Mouse (Mus musculus): ENCODE measurements around the gene Agap2. TPM values are rescaled to one million over a fixed set of nuclear protein-coding genes. Genes with fewer than 3 reads are reported as not detected.

Gene Agap2
- polyA plus RNA-seq, 1 experiment from 2014 or later, result 0.92 TPM

DNA sequence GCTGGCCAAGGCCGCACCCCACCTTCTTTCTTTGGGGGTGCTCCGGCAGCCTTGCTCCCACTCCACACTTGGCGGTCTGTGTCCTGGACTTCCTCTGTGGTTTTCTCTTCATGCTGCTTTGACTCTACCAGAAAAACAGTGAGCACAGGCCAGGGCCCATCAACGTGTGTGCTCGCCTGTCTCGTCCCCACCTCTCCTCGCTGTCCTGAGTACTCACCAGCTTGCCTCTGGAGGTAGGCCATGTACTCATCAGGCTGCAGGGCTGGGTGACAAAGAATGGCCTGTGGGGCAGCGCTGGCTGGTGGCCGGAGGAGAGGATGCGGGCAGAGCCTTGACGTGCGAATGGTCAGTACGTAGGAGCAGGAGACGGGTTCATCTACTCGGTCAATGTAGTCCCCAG lies 24.8 kb downstream of the Agap2 start:
- 0 out of 2 replicates have a peak overlapping the region, but pooled peaks have one; percentile 62 for H3K27ac ChIP-seq
- 76% methylated on average over 15 of the region's 15 CpGs for WGBS (ENCODE audit: insufficient replicate concordance)
- H3K4me2 ChIP-seq, result peak overlapping the region; percentile 35
- H3K4me1 ChIP-seq, result peaks cover 44% of the 10 kb centered on the region
- no peaks in the 10 kb centered on the region for H3K9me3 ChIP-seq (replicated peaks)
- no peak overlapping the region for H3K4me3 ChIP-seq
- no peak for ATAC-seq
- H3K9ac ChIP-seq, result no peak overlapping the region
- peaks cover 58% of the 10 kb centered on the region for H3K36me3 ChIP-seq
- no peaks in the 10 kb centered on the region for H3K27me3 ChIP-seq (replicated peaks)

DNA sequence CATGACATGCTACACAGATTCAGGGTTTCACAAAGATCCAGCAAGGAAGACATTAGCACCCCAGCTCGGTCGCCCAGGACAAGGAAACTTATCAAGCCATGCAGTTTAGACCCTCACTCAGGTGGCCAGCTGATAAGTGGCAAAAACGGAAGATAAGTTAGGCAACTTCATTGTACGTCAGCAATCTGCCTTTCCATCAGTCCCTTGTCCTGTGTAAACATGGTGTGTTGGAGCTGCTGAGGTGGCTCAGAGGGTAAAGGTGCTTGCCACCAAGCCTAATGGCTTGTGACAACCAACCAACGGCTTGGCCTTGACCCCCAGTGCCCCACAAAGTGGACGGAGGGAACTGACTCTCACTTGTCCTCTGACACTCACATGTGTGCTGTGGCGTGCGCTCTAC lies 25.3 kb downstream of the Agap2 start:
- no peak overlapping the region for H3K4me3 ChIP-seq
- H3K27ac ChIP-seq, result peak overlapping the region; percentile 62
- peak; percentile 73 for ATAC-seq
- peak overlapping the region; percentile 35 for H3K4me2 ChIP-seq
- no peak overlapping the region for H3K9ac ChIP-seq
- peaks cover 57% of the 10 kb centered on the region for H3K36me3 ChIP-seq
- H3K4me1 ChIP-seq, result peaks cover 44% of the 10 kb centered on the region
- WGBS (ENCODE audit: insufficient replicate concordance), result 27% methylated on average over 8 of the region's 8 CpGs
- no peaks in the 10 kb centered on the region for H3K27me3 ChIP-seq (replicated peaks)
- H3K9me3 ChIP-seq (replicated peaks), result no peaks in the 10 kb centered on the region

DNA sequence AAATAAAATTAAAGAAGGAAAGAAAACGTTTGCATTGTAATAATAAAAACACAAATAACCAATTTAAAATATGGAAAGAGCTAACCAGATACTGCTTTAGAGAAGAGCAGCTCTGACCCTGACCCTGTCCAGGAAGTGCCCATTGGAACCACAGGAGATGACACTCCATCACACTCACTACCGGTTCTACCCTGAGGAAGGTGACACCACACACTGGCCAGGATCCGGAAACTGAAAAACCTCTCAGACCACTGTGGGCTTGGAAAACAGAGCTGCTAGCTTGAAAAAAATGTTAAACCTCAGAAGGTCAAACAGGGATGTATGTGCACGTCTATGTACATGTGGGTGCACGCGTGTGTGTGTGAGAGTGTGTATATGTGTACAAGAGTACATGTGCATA lies 26.1 kb downstream of the Agap2 start:
- H3K4me2 ChIP-seq, result no peak overlapping the region
- WGBS (ENCODE audit: insufficient replicate concordance), result 52% methylated on average over 6 of the region's 6 CpGs
- no peaks in the 10 kb centered on the region for H3K27me3 ChIP-seq (replicated peaks)
- H3K36me3 ChIP-seq, result peaks cover 55% of the 10 kb centered on the region
- H3K4me3 ChIP-seq, result no peak overlapping the region
- no peaks in the 10 kb centered on the region for H3K9me3 ChIP-seq (replicated peaks)
- no peak for ATAC-seq
- no peak overlapping the region for H3K9ac ChIP-seq
- no peak overlapping the region for H3K27ac ChIP-seq
- peaks cover 44% of the 10 kb centered on the region for H3K4me1 ChIP-seq

GRCm38 (mm10) chr10:127103631-127104030 lies 28.5 kb downstream of the Agap2 start:
- peaks cover 43% of the 10 kb centered on the region for H3K36me3 ChIP-seq
- H3K4me2 ChIP-seq, result no peak overlapping the region
- H3K9me3 ChIP-seq (replicated peaks), result no peaks in the 10 kb centered on the region
- no peak for ATAC-seq
- H3K27me3 ChIP-seq (replicated peaks), result no peaks in the 10 kb centered on the region
- no peak overlapping the region for H3K27ac ChIP-seq
- H3K9ac ChIP-seq, result no peak overlapping the region
- whole genome bisulfite sequencing (ENCODE audit: insufficient replicate concordance), result 26% methylated on average over 7 of the region's 7 CpGs
- peaks cover 56% of the 10 kb centered on the region for H3K4me1 ChIP-seq
- H3K4me3 ChIP-seq, result no peak overlapping the region

DNA sequence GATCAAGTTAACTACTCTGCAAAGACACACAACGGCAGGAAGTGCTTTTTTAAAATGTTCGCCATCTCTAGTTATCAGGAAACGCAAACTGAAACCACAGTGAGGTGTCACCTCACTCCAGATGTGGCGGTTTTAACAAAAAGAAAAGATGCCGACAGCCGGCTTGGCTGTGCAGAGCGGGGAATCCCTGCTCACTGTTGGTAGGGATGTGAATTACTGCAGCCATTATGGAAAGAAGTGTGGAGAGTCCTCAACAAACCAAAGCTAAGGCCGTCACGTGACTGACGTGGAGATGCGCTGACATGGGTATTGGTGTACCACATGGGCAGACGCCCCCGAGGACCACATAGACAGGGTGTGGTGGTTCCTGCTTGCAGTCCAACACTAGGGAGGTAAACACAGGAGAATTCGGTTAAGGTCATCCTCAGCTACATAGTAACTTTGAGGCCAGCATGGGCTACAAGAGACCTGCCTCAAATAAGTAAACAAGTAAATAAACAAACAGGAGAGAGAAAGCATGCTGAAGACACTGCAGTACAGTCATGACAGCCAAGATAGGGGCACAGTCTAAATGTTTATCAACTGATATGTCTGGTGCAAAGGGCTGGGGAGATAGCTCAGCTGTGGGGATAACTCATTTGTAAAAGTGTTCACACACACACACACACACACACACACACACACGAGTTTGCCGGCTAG lies 32.6 kb downstream of the Agap2 start:
- H3K27ac ChIP-seq, result peak overlapping the region; percentile 59
- H3K36me3 ChIP-seq, result peaks cover 44% of the 10 kb centered on the region
- WGBS (ENCODE audit: insufficient replicate concordance), result 35% methylated on average over 16 of the region's 16 CpGs
- H3K9me3 ChIP-seq (replicated peaks), result no peaks in the 10 kb centered on the region
- H3K9ac ChIP-seq, result no peak overlapping the region
- peaks cover 43% of the 10 kb centered on the region for H3K4me1 ChIP-seq
- peak overlapping the region; percentile 49 for H3K4me2 ChIP-seq
- H3K4me3 ChIP-seq, result no peak overlapping the region
- H3K27me3 ChIP-seq (replicated peaks), result no peaks in the 10 kb centered on the region
- ATAC-seq, result peak; percentile 82

DNA sequence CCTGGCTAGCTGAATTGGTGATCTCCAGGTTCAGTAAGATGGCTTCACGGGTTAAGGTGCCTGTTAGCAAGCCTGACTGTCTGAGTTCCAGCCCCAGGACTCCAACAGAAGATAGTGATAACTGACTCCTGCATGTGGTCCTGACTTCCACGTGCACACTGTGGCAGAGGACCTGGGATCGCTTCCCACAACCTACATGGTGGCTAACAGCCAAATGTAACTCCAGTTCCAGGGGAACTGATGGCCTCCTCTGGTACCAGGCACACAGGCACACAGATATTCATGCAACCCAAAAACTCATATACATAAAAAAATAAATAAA lies 33.1 kb downstream of the Agap2 start:
- Histone ChIP-seq H3K27me3 (replicated peaks) (no peaks in the 10 kb centered on the region), H3K27ac (peak overlapping the region; percentile 59), H3K36me3 (peaks cover 49% of the 10 kb centered on the region), H3K4me3 (no peak overlapping the region), H3K9ac (no peak overlapping the region), H3K4me2 (peak overlapping the region; percentile 49), H3K9me3 (replicated peaks) (no peaks in the 10 kb centered on the region), H3K4me1 (peaks cover 39% of the 10 kb centered on the region)
- peak; percentile 61 for ATAC-seq
- WGBS (ENCODE audit: insufficient replicate concordance), result 34% methylated on average over 3 of the region's 3 CpGs

GRCm38 (mm10) chr10:127111001-127111887 lies 36.2 kb downstream of the Agap2 start:
- H3K4me1 ChIP-seq, result peaks cover 27% of the 10 kb centered on the region
- H3K9me3 ChIP-seq (replicated peaks), result no peaks in the 10 kb centered on the region
- no peak overlapping the region for H3K9ac ChIP-seq
- no peak overlapping the region for H3K4me2 ChIP-seq
- ATAC-seq, result no peak
- 71% methylated on average over 15 of the region's 15 CpGs for WGBS (ENCODE audit: insufficient replicate concordance)
- H3K27ac ChIP-seq, result no peak overlapping the region
- H3K27me3 ChIP-seq (replicated peaks), result no peaks in the 10 kb centered on the region
- peaks cover 58% of the 10 kb centered on the region for H3K36me3 ChIP-seq
- no peak overlapping the region for H3K4me3 ChIP-seq

GRCm38 (mm10) chr10:127114408-127114807 lies 39.3 kb downstream of the Agap2 start:
- Histone ChIP-seq H3K4me1 (peaks cover 4% of the 10 kb centered on the region; the same call in 1 of the 2 replicates), H3K27ac (no peak overlapping the region), H3K36me3 (peaks cover 75% of the 10 kb centered on the region), H3K9me3 (replicated peaks) (no peaks in the 10 kb centered on the region), H3K27me3 (replicated peaks) (no peaks in the 10 kb centered on the region), H3K4me3 (no peak overlapping the region), H3K9ac (no peak overlapping the region), H3K4me2 (no peak overlapping the region)
- WGBS (ENCODE audit: insufficient replicate concordance), result 76% methylated on average over 11 of the region's 11 CpGs
- no peak for ATAC-seq

DNA sequence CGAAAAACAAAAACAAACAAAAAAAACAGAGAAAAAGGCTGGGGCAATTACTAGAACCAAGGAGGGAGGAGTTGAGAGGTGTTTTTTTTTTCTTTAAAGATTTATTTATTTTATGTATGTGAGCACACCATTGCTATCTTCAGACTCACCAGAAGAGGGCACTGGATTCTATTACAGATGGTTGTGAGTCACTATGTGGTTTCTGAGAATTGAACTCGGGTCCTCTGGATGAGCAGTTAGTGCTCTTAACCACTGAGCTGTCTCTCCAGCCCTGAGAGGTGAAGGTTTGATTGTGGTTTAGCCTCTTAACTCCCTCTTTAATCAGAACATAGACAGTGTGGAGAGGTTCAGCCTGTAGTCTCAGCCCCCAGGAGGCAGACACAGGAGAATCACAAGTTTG lies 40.0 kb downstream of the Agap2 start:
- Histone ChIP-seq H3K9ac (no peak overlapping the region), H3K36me3 (peaks cover 78% of the 10 kb centered on the region), H3K27me3 (replicated peaks) (no peaks in the 10 kb centered on the region)

DNA sequence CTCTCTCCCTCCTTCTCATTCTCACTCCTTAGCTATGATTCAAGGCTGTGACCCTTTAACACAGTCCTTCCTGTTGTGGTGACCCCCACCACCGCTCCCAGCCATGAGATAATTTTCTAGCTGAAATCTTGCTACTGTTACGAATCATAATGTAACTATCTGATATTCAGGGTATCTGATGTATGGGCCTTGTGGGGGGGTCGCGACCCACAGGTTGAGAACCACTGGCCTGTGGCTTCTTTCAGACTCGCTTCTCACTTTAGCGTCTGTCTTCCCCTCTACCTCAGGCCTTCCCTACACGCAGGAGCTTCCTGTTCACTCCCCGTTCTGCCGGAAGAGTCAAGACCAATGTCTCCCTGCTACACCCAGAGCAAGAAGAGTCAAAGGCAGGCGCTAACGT lies 43.4 kb downstream of the Agap2 start:
- Histone ChIP-seq H3K27me3 (replicated peaks) (no peaks in the 10 kb centered on the region), H3K9me3 (replicated peaks) (no peaks in the 10 kb centered on the region), H3K36me3 (peaks cover 55% of the 10 kb centered on the region), H3K4me2 (no peak overlapping the region), H3K4me1 (peaks cover 31% of the 10 kb centered on the region), H3K4me3 (no peak overlapping the region), H3K9ac (no peak overlapping the region), H3K27ac (no peak overlapping the region)
- ATAC-seq, result no peak
- 85% methylated on average over 11 of the region's 11 CpGs for WGBS (ENCODE audit: insufficient replicate concordance)

More for the DNA sequence above, 40.0 kb downstream of the Agap2 start:
- Histone ChIP-seq H3K4me2 (no peak overlapping the region), H3K4me3 (no peak overlapping the region), H3K4me1 (peaks cover 4% of the 10 kb centered on the region), H3K9me3 (replicated peaks) (no peaks in the 10 kb centered on the region), H3K27ac (no peak overlapping the region)
- ATAC-seq, result no peak
- WGBS (ENCODE audit: insufficient replicate concordance), result 53% methylated on average over 2 of the region's 2 CpGs

GRCm38 (mm10) chr10:127119229-127119628 lies 44.1 kb downstream of the Agap2 start:
- WGBS (ENCODE audit: insufficient replicate concordance), result 91% methylated on average over 10 of the region's 10 CpGs

GRCm38 (mm10) chr10:127120301-127121065 lies 45.4 kb downstream of the Agap2 start:
- 4% methylated on average over 34 of the region's 34 CpGs for WGBS (ENCODE audit: insufficient replicate concordance)
- H3K4me3 ChIP-seq, result peak overlapping the region; percentile 93
- no peaks in the 10 kb centered on the region for H3K27me3 ChIP-seq (replicated peaks)
- H3K9me3 ChIP-seq (replicated peaks), result no peaks in the 10 kb centered on the region
- ATAC-seq, result peak; percentile 35
- H3K4me2 ChIP-seq, result peak overlapping the region; percentile 89
- H3K9ac ChIP-seq, result peak overlapping the region; percentile 88
- H3K36me3 ChIP-seq, result peaks cover 44% of the 10 kb centered on the region
- peak overlapping the region; percentile 71 for H3K27ac ChIP-seq
- H3K4me1 ChIP-seq, result peaks cover 47% of the 10 kb centered on the region

More at GRCm38 (mm10) chr10:127119229-127119628, 44.1 kb downstream of the Agap2 start:
- peaks cover 35% of the 10 kb centered on the region for H3K4me1 ChIP-seq
- H3K9me3 ChIP-seq (replicated peaks), result no peaks in the 10 kb centered on the region
- H3K9ac ChIP-seq, result no peak overlapping the region
- H3K4me3 ChIP-seq, result no peak overlapping the region
- H3K36me3 ChIP-seq, result peaks cover 48% of the 10 kb centered on the region
- no peak for ATAC-seq
- no peak overlapping the region for H3K27ac ChIP-seq
- H3K4me2 ChIP-seq, result no peak overlapping the region
- H3K27me3 ChIP-seq (replicated peaks), result no peaks in the 10 kb centered on the region

Data from liver, embryonic 12.5 days (tissue).